ENCODE assay signal across 1 mouse cellular context in the genomic region with DNA sequence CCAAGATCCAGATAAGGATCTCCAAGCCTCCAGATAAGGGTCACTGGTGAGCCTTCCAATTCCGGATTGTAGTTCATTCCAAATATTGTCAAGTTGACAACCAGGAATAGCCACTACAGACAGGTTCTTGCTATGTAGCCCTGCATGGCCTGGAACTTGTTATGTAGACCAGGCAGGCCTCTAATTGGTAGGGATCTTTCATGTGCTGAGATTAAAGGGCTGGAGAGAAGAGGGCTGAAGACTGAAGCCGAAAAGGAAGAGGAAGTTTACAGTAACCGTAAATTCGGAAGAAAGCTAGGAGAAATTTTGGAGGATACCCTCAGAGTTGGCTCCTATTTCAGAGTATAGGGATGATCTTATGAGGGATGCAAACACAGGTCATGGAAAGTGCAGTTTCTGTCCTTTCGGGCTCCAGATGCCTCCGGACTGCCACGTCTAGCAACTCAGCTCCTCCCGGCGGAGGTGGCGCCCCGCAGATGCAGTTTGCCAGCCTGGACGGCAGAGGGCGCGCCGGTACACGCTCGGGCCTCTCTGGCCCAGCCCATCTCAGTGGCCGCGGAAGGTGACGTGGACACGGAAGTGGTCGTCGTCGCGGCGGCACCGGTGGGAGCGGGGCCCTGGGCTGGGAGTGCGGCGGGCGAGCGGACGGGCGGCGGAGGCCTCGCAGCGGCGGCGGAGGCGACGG.
TF ChIP-seq lines count a peak whose summit lies in the region.

A gene (plus strand): TSS at position 569 of the 685 bp plus-strand sequence.

TF ChIP-seq in CH12.LX, 34 proteins besides CTCF, POLR2A, EP300 and RAD21 (continued from another document):
- peak; percentile 95 for TF ChIP-seq GABPA (IDR thresholded peaks at IDR 0.05; ENCODE audit: insufficient replicate concordance, low read depth, low read length)
- TF ChIP-seq JUND (conservative IDR thresholded peaks at IDR 0.05; ENCODE audit: low read depth, low read length) = no peak
- TF ChIP-seq CHD1 (IDR thresholded peaks at IDR 0.05; ENCODE audit: low read depth, low read length) = no peak
- no peak for TF ChIP-seq ZC3H11A (IDR thresholded peaks at IDR 0.05; ENCODE audit: low read depth, low read length)
- TF ChIP-seq USF1 (IDR thresholded peaks at IDR 0.05; ENCODE audit: low read depth, low read length) = no peak; the same call in 1 of the 2 replicates
- TF ChIP-seq SMC3 (IDR thresholded peaks at IDR 0.05; ENCODE audit: low read depth, low read length) = peak; percentile 57
- peak; percentile 93; the same call in 1 of the 2 replicates for TF ChIP-seq KAT2A (IDR thresholded peaks at IDR 0.05; ENCODE audit: insufficient replicate concordance, low read length)
- TF ChIP-seq POLR2AphosphoS2 (IDR thresholded peaks at IDR 0.05; ENCODE audit: low read depth, low read length) = peak; percentile 37; the same call in 1 of the 2 replicates
- TF ChIP-seq ZKSCAN1 (IDR thresholded peaks at IDR 0.05; ENCODE audit: borderline replicate concordance, low read depth, low read length) = no peak
- peak; percentile 90 for TF ChIP-seq MEF2A (IDR thresholded peaks at IDR 0.05; ENCODE audit: borderline replicate concordance, low read depth, low read length)
- TF ChIP-seq MAZ (IDR thresholded peaks at IDR 0.05; ENCODE audit: low read depth, low read length) = peak; percentile 52; the same call in 1 of the 2 replicates
- 0 out of 2 replicates have a peak, but pooled peaks have one; percentile 16 for TF ChIP-seq MAFK (IDR thresholded peaks at IDR 0.05; ENCODE audit: insufficient replicate concordance, low read length)
- TF ChIP-seq ELF1 (IDR thresholded peaks at IDR 0.05; ENCODE audit: low read depth, low read length) = peak; percentile 99
- peak; percentile 42 for TF ChIP-seq ETS1 (conservative IDR thresholded peaks at IDR 0.05; ENCODE audit: low read depth, low read length)
- TF ChIP-seq NRF1 (IDR thresholded peaks at IDR 0.05; ENCODE audit: low read depth, low read length) = peak; percentile 58
- TF ChIP-seq RCOR1 (conservative IDR thresholded peaks at IDR 0.05; ENCODE audit: low read depth, low read length) = no peak
- no peak for TF ChIP-seq PAX5 (IDR thresholded peaks at IDR 0.05; ENCODE audit: low read length)
- peak; percentile 85 for TF ChIP-seq IRF4 (IDR thresholded peaks at IDR 0.05; ENCODE audit: low read depth, low read length)
- TF ChIP-seq MAX (IDR thresholded peaks at IDR 0.05; ENCODE audit: low read length) = no peak; the same call in 1 of the 2 replicates
- peak; percentile 82; the same call in 1 of the 2 replicates for TF ChIP-seq MXI1 (IDR thresholded peaks at IDR 0.05; ENCODE audit: low read depth, low read length)
- TF ChIP-seq TCF12 (IDR thresholded peaks at IDR 0.05; ENCODE audit: low read depth, low read length) = peak; percentile 98
- peak; percentile 98 for TF ChIP-seq SIN3A (IDR thresholded peaks at IDR 0.05; ENCODE audit: low read length)
- peak; percentile 55; the same call in 1 of the 2 replicates for TF ChIP-seq BHLHE40 (IDR thresholded peaks at IDR 0.05; ENCODE audit: low read depth, low read length)
- TF ChIP-seq JUN (IDR thresholded peaks at IDR 0.05; ENCODE audit: insufficient read depth, low read depth, low read length) = no peak
- TF ChIP-seq TBP (conservative IDR thresholded peaks at IDR 0.05; ENCODE audit: low read depth, low read length) = peak; percentile 64; the same call in 1 of the 2 replicates
- no peak; the same call in 1 of the 2 replicates for TF ChIP-seq ZNF384 (IDR thresholded peaks at IDR 0.05; ENCODE audit: low read depth, low read length)
- TF ChIP-seq UBTF (IDR thresholded peaks at IDR 0.05; ENCODE audit: low read depth, low read length) = no peak; the same call in 1 of the 2 replicates
- no peak for TF ChIP-seq E2F4 (IDR thresholded peaks at IDR 0.05; ENCODE audit: insufficient replicate concordance, low read depth, low read length)
- TF ChIP-seq HCFC1 (IDR thresholded peaks at IDR 0.05; ENCODE audit: low read depth, low read length) = peak; percentile 91
